Mouse (Mus musculus) CH12.LX (cell line): ENCODE results near the gene Gm45837.

Experiments used
- CHD1 ChIP-seq: IDR thresholded peaks from 2 replicates; pipeline ENCODE4 v1.6.1; 2012; ENCODE audit warnings: low read depth, low read length, improper control_type of control experiment, inconsistent platforms
- CHD2 ChIP-seq: IDR thresholded peaks from 2 replicates; pipeline ENCODE4 v1.6.1; 2011; ENCODE audit warnings: low read length, improper control_type of control experiment
- CTCF ChIP-seq, 2 experiments: IDR thresholded peaks in 1 of 2; conservative IDR thresholded peaks in 1 of 2; 2 replicates each; pipeline ENCODE4 v1.5.1; 2011 to 2012; ENCODE audit warnings: low read depth in 2 of 2, low read length in 2 of 2, improper control_type of control experiment in 1 of 2, inconsistent platforms in 1 of 2, mild to moderate bottlenecking in 1 of 2, moderate library complexity in 1 of 2
- ELF1 ChIP-seq: IDR thresholded peaks from 2 replicates; pipeline ENCODE4 v1.6.1; 2014; ENCODE audit warnings: low read depth, mild to moderate bottlenecking, inconsistent platforms, low read length, improper control_type of control experiment
- MAFK ChIP-seq: IDR thresholded peaks from 2 replicates; pipeline ENCODE4 v1.6.1; 2011; ENCODE audit warnings: low read length, improper control_type of control experiment; ENCODE audit not compliant: insufficient replicate concordance
- NELFE ChIP-seq: IDR thresholded peaks from 2 replicates; pipeline ENCODE4 v1.6.1; 2011; ENCODE audit warnings: low read depth, low read length, improper control_type of control experiment
- RAD21 ChIP-seq: IDR thresholded peaks from 2 replicates; pipeline ENCODE4 v1.6.1; 2011; ENCODE audit warnings: low read depth, mild to moderate bottlenecking, low read length, improper control_type of control experiment, moderate library complexity
- SIN3A ChIP-seq: IDR thresholded peaks from 2 replicates; pipeline ENCODE4 v1.6.1; 2012; ENCODE audit warnings: low read length, improper control_type of control experiment, inconsistent platforms
- ZC3H11A ChIP-seq: IDR thresholded peaks from 2 replicates; pipeline ENCODE4 v1.6.1; 2012; ENCODE audit warnings: low read depth, mild to moderate bottlenecking, inconsistent platforms, low read length, improper control_type of control experiment
- ZMIZ1 ChIP-seq: IDR thresholded peaks from 2 replicates; pipeline ENCODE4 v1.6.1; 2012; ENCODE audit warnings: low read depth, mild to moderate bottlenecking, inconsistent platforms, low read length, improper control_type of control experiment

DNA sequence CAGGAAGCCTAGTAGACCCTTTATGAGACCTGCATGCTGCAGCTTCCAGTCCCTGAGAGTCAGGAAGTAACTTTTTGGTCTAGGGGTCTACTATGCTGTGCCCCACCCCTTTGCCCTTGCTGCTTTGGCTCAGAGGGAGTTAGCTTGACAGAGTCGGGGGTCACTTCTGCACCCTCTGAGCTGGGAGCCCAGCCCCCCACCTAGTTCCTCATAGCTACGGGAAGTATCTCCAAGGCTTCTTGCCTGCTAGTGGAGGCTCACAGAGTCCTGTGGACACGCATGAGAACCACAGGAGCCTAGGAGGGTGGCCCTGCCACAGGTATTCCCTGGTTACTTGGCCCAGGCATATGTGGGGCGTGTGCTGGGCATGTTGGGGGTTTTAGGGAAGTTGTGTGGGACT is 49.7 kb upstream of the Gm45837 start:
- 0 out of 2 replicates have a peak, but pooled peaks have one; percentile 20 for TF ChIP-seq CHD2
- TF ChIP-seq CTCF (conservative IDR thresholded peaks at IDR 0.05 in 1 of 2, IDR thresholded peaks at IDR 0.05 in 1 of 2; ENCODE audit: low read depth in 2 of 2, low read length in 2 of 2) = no peak
- TF ChIP-seq MAFK = no peak
- TF ChIP-seq NELFE = no peak
- TF ChIP-seq CHD1 = no peak
- no peak for TF ChIP-seq ZMIZ1
- TF ChIP-seq RAD21 = no peak
- no peak for TF ChIP-seq ELF1
- TF ChIP-seq ZC3H11A = no peak
- no peak; the same call in 1 of the 2 replicates for TF ChIP-seq SIN3A
